Mouse (Mus musculus) activated CD4-positive, CD25-positive, alpha-beta regulatory T cell (primary cell): Measurements from ENCODE around the gene Ccrl2. TPM values are rescaled to one million over a fixed set of nuclear protein-coding genes. Genes with fewer than 3 reads are reported as not detected.

Source experiments
- polyA plus RNA-seq, 2 experiments: library from polyadenylated mRNA; unstranded; fragments of 100-300 nt; shearing (Covaris generic); gene quantifications; one replicate each; pipeline ENCODE4 v1.2.1; 2017

Ccrl2 gene
- 10 to 100 TPM in 1 of 2 experiments, 1 to 10 TPM in 1; 6.4 to 28.2 TPM for polyA plus RNA-seq

GRCm38 (mm10) chr9:111056798-111057543 lies at the start of gene Ccrl2:
Gene Ccrl2 (minus strand): TSS chr9:111057519.

GRCm38 (mm10) chr9:111019022-111019421 lies 38.3 kb downstream of the Ccrl2 start, which contains the start of gene Ltf:
Gene Ltf (plus strand): TSS chr9:111019271.

Other genes starting within 250 kb of the Ccrl2 start
- not detected for gene Prss44, start 243.5 kb downstream of the Ccrl2 start, polyA plus RNA-seq
- gene Prss43, start 230.8 kb downstream of the Ccrl2 start, polyA plus RNA-seq, result under 1 TPM in 1 of 2 experiments, not detected in 1; 0.10 TPM
- gene Prss45, start 222.9 kb downstream of the Ccrl2 start, polyA plus RNA-seq, result under 1 TPM in 1 of 2 experiments, not detected in 1; 0.20 TPM
- gene Prss46, start 213.0 kb downstream of the Ccrl2 start, polyA plus RNA-seq, result not detected
- gene Prss50, start 199.6 kb downstream of the Ccrl2 start, polyA plus RNA-seq, result under 1 TPM in 1 of 2 experiments, not detected in 1; 0.77 TPM
- gene Als2cl, start 177.6 kb downstream of the Ccrl2 start, polyA plus RNA-seq, result 10 to 100 TPM; 20.6 to 33.1 TPM
- gene Tmie, start 177.4 kb downstream of the Ccrl2 start, polyA plus RNA-seq, result 10 to 100 TPM in 1 of 2 experiments, 1 to 10 TPM in 1; 6.7 to 16.9 TPM
- 1 to 10 TPM in 1 of 2 experiments, not detected in 1; 5.1 TPM for gene Fam240a, start 140.7 kb downstream of the Ccrl2 start, polyA plus RNA-seq
- gene Tdgf1, start 111.4 kb downstream of the Ccrl2 start, polyA plus RNA-seq, result 1 to 10 TPM; 3.3 to 7.6 TPM
- gene Lrrc2, start 106.0 kb downstream of the Ccrl2 start, polyA plus RNA-seq, result under 1 TPM in 1 of 2 experiments, not detected in 1; 0.12 TPM
- gene Rtp3, start 66.9 kb downstream of the Ccrl2 start, polyA plus RNA-seq, result not detected
- 1 to 10 TPM in 1 of 2 experiments, not detected in 1; 1.3 TPM for gene Ltf, start 38.2 kb downstream of the Ccrl2 start, polyA plus RNA-seq
- gene Lrrfip2, start 60.1 kb upstream of the Ccrl2 start, polyA plus RNA-seq, result 10 to 100 TPM; 31.1 to 32.0 TPM
- 10 to 100 TPM; 28.1 to 38.5 TPM for gene Mlh1, start 214.3 kb upstream of the Ccrl2 start, polyA plus RNA-seq
- gene Epm2aip1, start 214.4 kb upstream of the Ccrl2 start, polyA plus RNA-seq, result 10 to 100 TPM; 14.5 to 15.1 TPM